Mouse (Mus musculus): Measurements from ENCODE around the gene Saysd1. TPM values are rescaled to one million over a fixed set of nuclear protein-coding genes. Genes with fewer than 3 reads are reported as not detected.
A peak's percentile ranks its signal among the peaks of the same experiment; 100 is the strongest.

The Saysd1 gene
- polyA plus RNA-seq, 1 experiment from 2014 or later = 11.3 TPM

DNA sequence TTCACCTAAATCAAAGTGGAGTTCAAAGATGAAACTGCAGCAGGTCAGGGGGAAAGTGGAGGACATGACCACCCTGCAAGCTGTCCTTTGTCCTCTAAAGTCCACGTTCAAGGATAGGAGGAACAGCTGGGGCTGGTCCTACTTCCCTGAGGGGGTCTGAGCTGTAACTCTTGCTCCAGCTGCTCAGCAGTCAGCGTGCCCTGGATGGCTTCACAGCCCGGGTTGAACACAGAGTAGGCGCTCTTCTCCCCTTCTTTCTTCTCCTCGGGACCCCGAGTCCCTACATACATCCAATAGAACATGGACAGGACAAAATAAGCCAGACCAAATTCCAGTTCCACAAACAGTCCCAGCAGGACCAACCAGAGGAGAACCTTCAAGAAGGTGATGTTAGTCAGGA lies 61.2 kb downstream of the Saysd1 start:
- DNase-seq (ENCODE audit: low spot score, missing footprints) (no peak), ATAC-seq (ENCODE audit: low FRiP score) (no peak)
- no peaks in the 10 kb centered on the region for H3K27me3 ChIP-seq (ENCODE audit: control insufficient read depth, insufficient read depth, low read length)
- no peak overlapping the region for H3K4me3 ChIP-seq (ENCODE audit: low read depth, low read length)
- no peak overlapping the region for H3K27ac ChIP-seq (ENCODE audit: low read depth, low read length)
- H3K4me2 ChIP-seq = no peak overlapping the region
- no peak overlapping the region for H3K9ac ChIP-seq (ENCODE audit: low read length)
- H3K4me1 ChIP-seq (ENCODE audit: control insufficient read depth, insufficient read depth, low read length) = peaks cover 6% of the 10 kb centered on the region
- no peaks in the 10 kb centered on the region for H3K36me3 ChIP-seq (ENCODE audit: control insufficient read depth, insufficient read depth, low read length)
- no peaks in the 10 kb centered on the region for H3K9me3 ChIP-seq (ENCODE audit: control insufficient read depth, low read length)
- 87% methylated on average over 6 of the region's 6 CpGs for WGBS

DNA sequence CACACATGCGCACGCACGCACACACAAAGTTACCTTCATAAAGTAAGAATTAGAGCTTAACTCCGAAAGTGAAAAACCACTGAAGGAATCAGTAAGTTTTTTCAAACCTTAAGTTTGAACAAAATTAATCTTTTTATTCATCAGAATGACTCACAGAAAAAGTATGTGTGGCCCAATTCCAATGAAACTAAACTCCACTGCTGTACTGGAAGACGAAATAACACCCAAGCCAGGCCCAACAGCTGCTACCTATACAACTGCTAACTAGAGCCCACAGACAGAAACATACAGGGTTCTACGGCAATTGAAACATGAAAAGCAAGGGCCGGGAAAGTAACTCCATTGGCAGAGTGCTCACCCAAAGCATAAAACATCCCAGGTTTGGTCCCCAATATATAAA lies 62.8 kb downstream of the Saysd1 start:
- Histone ChIP-seq H3K4me2 (no peak overlapping the region), H3K27ac (ENCODE audit: low read depth, low read length) (no peak overlapping the region), H3K4me3 (ENCODE audit: low read depth, low read length) (no peak overlapping the region), H3K4me1 (ENCODE audit: control insufficient read depth, insufficient read depth, low read length) (no peaks in the 10 kb centered on the region), H3K9me3 (ENCODE audit: control insufficient read depth, low read length) (no peaks in the 10 kb centered on the region), H3K27me3 (ENCODE audit: control insufficient read depth, insufficient read depth, low read length) (no peaks in the 10 kb centered on the region), H3K36me3 (ENCODE audit: control insufficient read depth, insufficient read depth, low read length) (no peaks in the 10 kb centered on the region), H3K9ac (ENCODE audit: low read length) (no peak overlapping the region)
- DNase-seq (ENCODE audit: low spot score, missing footprints) (no peak), ATAC-seq (ENCODE audit: low FRiP score) (no peak)
- WGBS = 94% methylated on average over 7 of the region's 7 CpGs

DNA sequence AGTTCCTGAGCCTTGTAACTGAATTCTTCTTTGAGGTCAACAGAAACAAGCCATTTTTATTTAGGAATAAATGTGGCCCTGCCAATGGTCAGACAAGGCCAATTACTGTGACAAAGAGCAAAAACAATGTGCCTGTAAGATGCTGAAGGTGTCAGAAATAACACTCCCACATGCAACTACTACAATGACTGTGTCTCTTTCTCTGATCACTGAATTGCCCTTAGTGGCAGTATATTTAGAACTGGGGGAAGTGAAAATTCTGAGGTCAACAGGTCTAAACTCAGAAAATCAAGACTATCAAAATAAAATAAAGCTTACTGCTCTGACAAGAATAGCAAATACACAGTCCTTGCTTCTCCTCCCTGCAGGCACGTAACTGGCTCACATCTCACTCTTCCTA lies 63.6 kb downstream of the Saysd1 start:
- no peaks in the 10 kb centered on the region for H3K9me3 ChIP-seq (ENCODE audit: control insufficient read depth, low read length)
- no peak for DNase-seq (ENCODE audit: low spot score, missing footprints)
- no peaks in the 10 kb centered on the region for H3K4me1 ChIP-seq (ENCODE audit: control insufficient read depth, insufficient read depth, low read length)
- H3K4me3 ChIP-seq (ENCODE audit: low read depth, low read length) = no peak overlapping the region
- H3K36me3 ChIP-seq (ENCODE audit: control insufficient read depth, insufficient read depth, low read length) = no peaks in the 10 kb centered on the region
- WGBS = 63% methylated on average over 1 of the region's 1 CpGs
- H3K9ac ChIP-seq (ENCODE audit: low read length) = no peak overlapping the region
- no peak for ATAC-seq (ENCODE audit: low FRiP score)
- no peaks in the 10 kb centered on the region for H3K27me3 ChIP-seq (ENCODE audit: control insufficient read depth, insufficient read depth, low read length)
- H3K4me2 ChIP-seq = no peak overlapping the region
- H3K27ac ChIP-seq (ENCODE audit: low read depth, low read length) = no peak overlapping the region

- ATAC-seq (ENCODE audit: low FRiP score) (no peak), DNase-seq (ENCODE audit: low spot score, missing footprints) (peak; percentile 82)
- Histone ChIP-seq H3K27me3 (ENCODE audit: control insufficient read depth, insufficient read depth, low read length) (no peaks in the 10 kb centered on the region), H3K9ac (ENCODE audit: low read length) (no peak overlapping the region), H3K27ac (ENCODE audit: low read depth, low read length) (no peak overlapping the region), H3K4me1 (ENCODE audit: control insufficient read depth, insufficient read depth, low read length) (no peaks in the 10 kb centered on the region), H3K4me3 (ENCODE audit: low read depth, low read length) (no peak overlapping the region), H3K9me3 (ENCODE audit: control insufficient read depth, low read length) (no peaks in the 10 kb centered on the region), H3K36me3 (ENCODE audit: control insufficient read depth, insufficient read depth, low read length) (no peaks in the 10 kb centered on the region), H3K4me2 (no peak overlapping the region)
Observed at GRCm38 (mm10) chr14:20070629-20071028, 67.7 kb downstream of the Saysd1 start.

DNA sequence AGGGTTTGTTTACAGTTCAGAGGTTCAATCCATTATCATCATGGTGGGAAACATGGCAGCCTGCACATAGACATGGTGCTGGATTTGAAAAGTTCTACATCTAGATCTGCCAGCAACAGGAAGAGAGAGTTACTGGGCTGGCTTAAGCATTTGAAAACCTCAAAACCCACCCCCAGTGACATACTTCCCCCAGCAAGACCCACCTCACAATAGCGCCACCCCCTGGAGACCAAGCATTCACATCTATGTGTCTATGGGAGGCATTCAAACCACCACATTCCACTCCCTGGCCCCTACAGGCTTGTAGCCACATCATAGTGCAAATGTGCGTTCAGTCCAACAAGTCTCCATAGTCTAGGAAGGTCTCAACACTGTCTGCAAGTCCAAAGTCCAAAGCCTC lies 70.0 kb downstream of the Saysd1 start:
- H3K27ac ChIP-seq (ENCODE audit: low read depth, low read length) = no peak overlapping the region
- H3K36me3 ChIP-seq (ENCODE audit: control insufficient read depth, insufficient read depth, low read length) = no peaks in the 10 kb centered on the region
- H3K4me2 ChIP-seq = no peak overlapping the region
- DNase-seq (ENCODE audit: low spot score, missing footprints) (no peak), ATAC-seq (ENCODE audit: low FRiP score) (no peak)
- no peaks in the 10 kb centered on the region for H3K9me3 ChIP-seq (ENCODE audit: control insufficient read depth, low read length)
- no peaks in the 10 kb centered on the region for H3K27me3 ChIP-seq (ENCODE audit: control insufficient read depth, insufficient read depth, low read length)
- WGBS = 94% methylated on average over 2 of the region's 2 CpGs
- H3K4me3 ChIP-seq (ENCODE audit: low read depth, low read length) = no peak overlapping the region
- H3K9ac ChIP-seq (ENCODE audit: low read length) = no peak overlapping the region
- H3K4me1 ChIP-seq (ENCODE audit: control insufficient read depth, insufficient read depth, low read length) = no peaks in the 10 kb centered on the region

DNA sequence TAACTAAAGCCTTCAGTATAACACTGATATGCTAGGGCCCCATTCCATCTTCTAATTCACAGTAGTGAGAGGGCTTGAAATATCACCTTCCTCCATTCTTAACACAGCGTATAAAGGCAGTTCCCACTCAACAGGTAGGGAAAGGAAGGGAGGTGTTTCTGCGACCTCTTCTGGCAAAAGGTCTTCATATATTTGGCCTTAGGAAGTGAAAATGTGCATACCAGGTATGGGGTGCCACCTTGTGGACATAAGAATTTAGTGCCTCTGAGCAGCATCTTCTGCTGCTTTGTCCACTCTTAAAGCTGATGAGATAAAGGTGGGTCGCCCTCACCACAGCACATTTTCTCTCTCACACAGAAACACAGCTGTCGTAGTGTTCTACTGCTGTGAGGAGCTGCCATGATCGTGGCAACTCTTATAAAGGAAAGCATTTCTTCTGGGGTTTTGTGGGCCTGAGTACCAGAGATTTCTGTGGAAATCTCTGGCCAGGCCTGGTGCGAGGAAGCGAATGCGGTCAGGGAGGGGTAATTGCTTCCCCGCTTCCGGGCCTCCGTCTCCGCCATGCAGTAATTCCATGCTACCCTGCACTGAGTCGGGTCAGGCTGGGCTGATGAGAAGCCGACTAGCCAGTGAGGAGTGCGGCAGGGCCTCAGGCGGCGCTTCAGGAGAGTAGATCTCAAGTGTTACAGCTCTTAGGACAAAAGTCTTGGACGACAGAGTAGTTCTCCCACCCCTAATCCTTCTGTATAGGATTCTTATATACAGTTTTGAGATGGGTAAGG lies 70.8 kb downstream of the Saysd1 start:
- no peak overlapping the region; the same call in 1 of the 2 replicates for H3K9ac ChIP-seq (ENCODE audit: low read length)
- H3K4me2 ChIP-seq = no peak overlapping the region
- no peaks in the 10 kb centered on the region for H3K27me3 ChIP-seq (ENCODE audit: control insufficient read depth, insufficient read depth, low read length)
- H3K4me3 ChIP-seq (ENCODE audit: low read depth, low read length) = no peak overlapping the region
- peak; percentile 90 for DNase-seq (ENCODE audit: low spot score, missing footprints)
- H3K9me3 ChIP-seq (ENCODE audit: control insufficient read depth, low read length) = no peaks in the 10 kb centered on the region
- H3K4me1 ChIP-seq (ENCODE audit: control insufficient read depth, insufficient read depth, low read length) = no peaks in the 10 kb centered on the region
- H3K27ac ChIP-seq (ENCODE audit: low read depth, low read length) = no peak overlapping the region
- WGBS = 43% methylated on average over 18 of the region's 18 CpGs
- peak; percentile 82 for ATAC-seq (ENCODE audit: low FRiP score)
- H3K36me3 ChIP-seq (ENCODE audit: control insufficient read depth, insufficient read depth, low read length) = no peaks in the 10 kb centered on the region

GRCm38 (mm10) chr14:20064771-20065170 lies 73.6 kb downstream of the Saysd1 start:
- ATAC-seq (ENCODE audit: low FRiP score) = 0 out of 2 replicates have a peak, but pooled peaks have one; percentile 49
- Histone ChIP-seq H3K9ac (ENCODE audit: low read length) (no peak overlapping the region), H3K27me3 (ENCODE audit: control insufficient read depth, insufficient read depth, low read length) (no peaks in the 10 kb centered on the region), H3K36me3 (ENCODE audit: control insufficient read depth, insufficient read depth, low read length) (no peaks in the 10 kb centered on the region), H3K4me1 (ENCODE audit: control insufficient read depth, insufficient read depth, low read length) (no peaks in the 10 kb centered on the region), H3K9me3 (ENCODE audit: control insufficient read depth, low read length) (no peaks in the 10 kb centered on the region), H3K27ac (ENCODE audit: low read depth, low read length) (no peak overlapping the region), H3K4me3 (ENCODE audit: low read depth, low read length) (no peak overlapping the region), H3K4me2 (no peak overlapping the region)
- no peak for DNase-seq (ENCODE audit: low spot score, missing footprints)

- H3K4me3 ChIP-seq (ENCODE audit: low read depth, low read length) = no peak overlapping the region
- WGBS = 14% methylated on average over 2 of the region's 2 CpGs
- peaks cover 9% of the 10 kb centered on the region for H3K4me1 ChIP-seq (ENCODE audit: control insufficient read depth, insufficient read depth, low read length)
- no peaks in the 10 kb centered on the region for H3K36me3 ChIP-seq (ENCODE audit: control insufficient read depth, insufficient read depth, low read length)
- no peak overlapping the region for H3K27ac ChIP-seq (ENCODE audit: low read depth, low read length)
- no peak overlapping the region for H3K4me2 ChIP-seq
- no peak overlapping the region for H3K9ac ChIP-seq (ENCODE audit: low read length)
- peak; percentile 70 for ATAC-seq (ENCODE audit: low FRiP score)
- DNase-seq (ENCODE audit: low spot score, missing footprints) = no peak
- H3K9me3 ChIP-seq (ENCODE audit: control insufficient read depth, low read length) = no peaks in the 10 kb centered on the region
- no peaks in the 10 kb centered on the region for H3K27me3 ChIP-seq (ENCODE audit: control insufficient read depth, insufficient read depth, low read length)
Observed at GRCm38 (mm10) chr14:20048481-20048835, 89.9 kb downstream of the Saysd1 start.

DNA sequence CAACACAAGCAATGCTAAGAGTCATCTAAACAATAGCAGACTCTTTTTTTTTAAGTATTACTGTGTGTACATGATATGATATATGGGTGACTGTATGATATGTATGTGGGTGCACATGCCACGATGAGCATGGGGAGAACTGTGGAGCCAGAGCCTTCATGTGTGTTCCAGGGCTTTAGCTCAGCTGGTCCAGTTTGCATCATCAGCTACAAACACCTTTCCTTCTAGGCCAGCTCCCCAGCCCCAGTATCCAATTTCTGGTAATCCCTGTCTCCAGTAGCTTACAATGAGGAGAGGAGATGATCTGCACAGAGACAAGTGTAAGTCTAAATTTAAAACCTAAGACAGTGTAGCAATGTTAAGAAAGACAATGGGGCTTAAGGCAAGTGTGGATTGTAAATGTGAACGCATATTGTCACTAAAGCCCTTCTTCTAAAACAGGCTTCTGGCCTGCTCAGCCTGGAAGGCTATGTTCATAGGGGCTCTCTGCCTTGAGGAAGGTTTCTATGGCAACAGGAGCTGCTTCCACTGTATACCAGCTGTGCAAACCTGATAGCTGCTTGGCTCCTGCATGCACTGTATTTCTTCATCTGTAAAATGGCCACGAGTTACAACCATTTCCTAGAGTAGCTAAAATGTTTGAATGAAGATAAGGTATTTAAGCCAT lies 90.4 kb downstream of the Saysd1 start:
- Histone ChIP-seq H3K4me1 (ENCODE audit: control insufficient read depth, insufficient read depth, low read length) (peaks cover 9% of the 10 kb centered on the region), H3K4me3 (ENCODE audit: low read depth, low read length) (no peak overlapping the region), H3K27me3 (ENCODE audit: control insufficient read depth, insufficient read depth, low read length) (no peaks in the 10 kb centered on the region), H3K27ac (ENCODE audit: low read depth, low read length) (no peak overlapping the region), H3K4me2 (no peak overlapping the region), H3K36me3 (ENCODE audit: control insufficient read depth, insufficient read depth, low read length) (no peaks in the 10 kb centered on the region), H3K9ac (ENCODE audit: low read length) (no peak overlapping the region), H3K9me3 (ENCODE audit: control insufficient read depth, low read length) (no peaks in the 10 kb centered on the region)
- ATAC-seq (ENCODE audit: low FRiP score) = peak; percentile 94
- no peak for DNase-seq (ENCODE audit: low spot score, missing footprints)
- 37% methylated on average over 3 of the region's 3 CpGs for WGBS
